Mouse (Mus musculus) stomach, postnatal 0 days (tissue): Measurements from ENCODE around the gene Pex19.

ENCODE experiments used
- CTCF ChIP-seq: IDR thresholded peaks from 2 replicates; pipeline ENCODE4 v1.5.1; 2016; ENCODE audit warnings: antibody characterized with exemption, low read depth, mild to moderate bottlenecking, moderate library complexity
- EP300 ChIP-seq: optimal IDR thresholded peaks from 2 replicates; pipeline ENCODE3; 2016; ENCODE audit warnings: antibody characterized with exemption

DNA sequence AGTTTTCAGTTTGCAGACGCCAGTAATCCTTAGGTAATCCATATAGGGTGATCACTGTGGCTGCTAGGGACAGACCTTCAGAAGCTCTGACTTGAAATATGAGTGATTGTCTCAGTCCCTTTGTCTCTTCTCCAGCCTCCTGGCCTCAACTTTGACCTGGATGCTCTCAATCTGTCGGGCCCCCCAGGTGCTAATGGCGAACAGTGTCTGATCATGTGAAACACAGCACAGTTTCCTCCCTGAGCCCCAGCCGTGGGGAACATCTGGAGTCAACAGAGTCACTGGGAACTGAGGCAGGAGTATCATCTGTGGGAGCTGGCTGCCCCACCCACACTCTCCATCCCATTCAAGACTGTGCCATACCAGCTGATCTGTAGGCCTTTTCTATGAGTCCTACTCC, 7.5 kb downstream of the Pex19 start:
- no peak for TF ChIP-seq CTCF
- no peak for TF ChIP-seq EP300
